Mouse (Mus musculus): Measurements from ENCODE around the gene Zbtb8os. TPM values are rescaled to one million over a fixed set of nuclear protein-coding genes. Genes with fewer than 3 reads are reported as not detected.

The Zbtb8os gene
- total and polyA plus RNA-seq, 3 experiments: 2.8 to 77.1 (median 15.3) TPM

GRCm38 (mm10) chr4:129399813-129400212 lies 64.3 kb downstream of the Zbtb8os start:
- H3K4me1 ChIP-seq (ENCODE audit: insufficient read depth, low read depth, low read length): no peaks in the 10 kb centered on the region; the same call in 1 of the 2 replicates

More at GRCm38 (mm10) chr4:129399813-129400212, 64.3 kb downstream of the Zbtb8os start:
- no peaks in the 10 kb centered on the region for H3K9me3 ChIP-seq (replicated peaks)
- no peak overlapping the region for H3K4me3 ChIP-seq (ENCODE audit: low read depth, low read length)
- TF ChIP-seq POLR2AphosphoS5 (IDR thresholded peaks at IDR 0.05; ENCODE audit: insufficient replicate concordance, low read depth, low read length) (no peak), GATA2 (IDR thresholded peaks at IDR 0.05; ENCODE audit: borderline replicate concordance, low read depth, low read length) (no peak), GATA1 (IDR thresholded peaks at IDR 0.05; ENCODE audit: borderline replicate concordance, low read length) (no peak), CTCF (IDR thresholded peaks at IDR 0.05; ENCODE audit: low read depth, low read length) (no peak), TAL1 (conservative IDR thresholded peaks at IDR 0.05; ENCODE audit: low read depth, low read length) (no peak)
- peaks cover 11% of the 10 kb centered on the region; the same call in 1 of the 2 replicates for H3K27me3 ChIP-seq (ENCODE audit: insufficient read depth, low read length)
- ATAC-seq (ENCODE audit: extremely low read depth, insufficient number of reproducible peaks, low FRiP score, poor library complexity, severe bottlenecking) (no peak), DNase-seq (ENCODE audit: low spot score) (no peak)
- no peaks in the 10 kb centered on the region for H3K36me3 ChIP-seq (replicated peaks)

Other genes starting within 250 kb of the Zbtb8os start
- gene Tmem54, start 230.1 kb upstream of the Zbtb8os start, total RNA-seq (2014; fragmentation: Nextera tagmentation): not detected in 2 replicates
- gene Tmem54, start 230.1 kb upstream of the Zbtb8os start, total RNA-seq (2017): not detected in 2 replicates
- gene Tmem54, start 230.1 kb upstream of the Zbtb8os start, polyA plus RNA-seq (2012): not detected in 2 replicates
- gene Hpca, start 213.7 kb upstream of the Zbtb8os start, total RNA-seq (2014; fragmentation: Nextera tagmentation): 1.1 TPM in 1 of 2 replicates, not detected in the other
- not detected in 2 replicates for gene Hpca, start 213.7 kb upstream of the Zbtb8os start, total RNA-seq (2017)
- not detected in 2 replicates for gene Hpca, start 213.7 kb upstream of the Zbtb8os start, polyA plus RNA-seq (2012)
- 25.0 and 31.2 TPM in 2 replicates for gene Fndc5, start 198.7 kb upstream of the Zbtb8os start, total RNA-seq (2014; fragmentation: Nextera tagmentation)
- gene Fndc5, start 198.7 kb upstream of the Zbtb8os start, total RNA-seq (2017): 6.5 and 7.2 TPM in 2 replicates
- gene Fndc5, start 198.7 kb upstream of the Zbtb8os start, polyA plus RNA-seq (2012): 6.7 and 9.4 TPM in 2 replicates
- 124 and 145 TPM in 2 replicates for gene S100pbp, start 146.0 kb upstream of the Zbtb8os start, total RNA-seq (2014; fragmentation: Nextera tagmentation)
- gene S100pbp, start 146.0 kb upstream of the Zbtb8os start, total RNA-seq (2017): 47.9 and 57.6 TPM in 2 replicates
- 3.4 and 4.5 TPM in 2 replicates for gene S100pbp, start 146.0 kb upstream of the Zbtb8os start, polyA plus RNA-seq (2012)
- 106 and 115 TPM in 2 replicates for gene Yars, start 145.9 kb upstream of the Zbtb8os start, total RNA-seq (2014; fragmentation: Nextera tagmentation)
- gene Yars, start 145.9 kb upstream of the Zbtb8os start, total RNA-seq (2017): 74.5 and 79.1 TPM in 2 replicates
- 65.8 and 74.8 TPM in 2 replicates for gene Yars, start 145.9 kb upstream of the Zbtb8os start, polyA plus RNA-seq (2012)
- gene C77080, start 74.3 kb upstream of the Zbtb8os start, total RNA-seq (2014; fragmentation: Nextera tagmentation): 67.9 and 76.6 TPM in 2 replicates
- 22.0 and 23.6 TPM in 2 replicates for gene C77080, start 74.3 kb upstream of the Zbtb8os start, total RNA-seq (2017)
- gene C77080, start 74.3 kb upstream of the Zbtb8os start, polyA plus RNA-seq (2012): 182 and 196 TPM in 2 replicates
- gene Sync, start 48.1 kb upstream of the Zbtb8os start, total RNA-seq (2014; fragmentation: Nextera tagmentation): 17.2 and 18.7 TPM in 2 replicates
- gene Sync, start 48.1 kb upstream of the Zbtb8os start, total RNA-seq (2017): 2.1 TPM in 2 replicates
- 6.1 and 6.9 TPM in 2 replicates for gene Sync, start 48.1 kb upstream of the Zbtb8os start, polyA plus RNA-seq (2012)
- 223 and 238 TPM in 2 replicates for gene Rbbp4, start 325 bp upstream of the Zbtb8os start, total RNA-seq (2014; fragmentation: Nextera tagmentation)
- gene Rbbp4, start 325 bp upstream of the Zbtb8os start, total RNA-seq (2017): 120 and 127 TPM in 2 replicates
- gene Rbbp4, start 325 bp upstream of the Zbtb8os start, polyA plus RNA-seq (2012): 64.7 and 74.1 TPM in 2 replicates
- not detected in 2 replicates for gene Zbtb8a, start 42.4 kb downstream of the Zbtb8os start, total RNA-seq (2014; fragmentation: Nextera tagmentation)
- 0.64 and 0.87 TPM in 2 replicates for gene Zbtb8a, start 42.4 kb downstream of the Zbtb8os start, total RNA-seq (2017)
- gene Zbtb8a, start 42.4 kb downstream of the Zbtb8os start, polyA plus RNA-seq (2012): 0.14 and 0.17 TPM in 2 replicates
- gene Zbtb8b, start 105.2 kb downstream of the Zbtb8os start, total RNA-seq (2014; fragmentation: Nextera tagmentation): not detected in 2 replicates
- 0.06 and 0.16 TPM in 2 replicates for gene Zbtb8b, start 105.2 kb downstream of the Zbtb8os start, total RNA-seq (2017)
- not detected in 2 replicates for gene Zbtb8b, start 105.2 kb downstream of the Zbtb8os start, polyA plus RNA-seq (2012)
- gene Bsdc1, start 125.9 kb downstream of the Zbtb8os start, total RNA-seq (2014; fragmentation: Nextera tagmentation): 25.0 and 91.3 TPM in 2 replicates
- 28.4 and 29.1 TPM in 2 replicates for gene Bsdc1, start 125.9 kb downstream of the Zbtb8os start, total RNA-seq (2017)
- gene Bsdc1, start 125.9 kb downstream of the Zbtb8os start, polyA plus RNA-seq (2012): 25.7 and 34.8 TPM in 2 replicates
- gene Tssk3, start 155.3 kb downstream of the Zbtb8os start, total RNA-seq (2014; fragmentation: Nextera tagmentation): not detected in 2 replicates
- gene Tssk3, start 155.3 kb downstream of the Zbtb8os start, total RNA-seq (2017): 0.38 TPM in 1 of 2 replicates, not detected in the other
- gene Tssk3, start 155.3 kb downstream of the Zbtb8os start, polyA plus RNA-seq (2012): not detected in 2 replicates
- gene Fam229a, start 155.5 kb downstream of the Zbtb8os start, total RNA-seq (2014; fragmentation: Nextera tagmentation): not detected in 2 replicates
- gene Fam229a, start 155.5 kb downstream of the Zbtb8os start, total RNA-seq (2017): not detected in 2 replicates
- 0.31 TPM in 1 of 2 replicates, not detected in the other for gene Fam229a, start 155.5 kb downstream of the Zbtb8os start, polyA plus RNA-seq (2012)
- 14.5 and 18.7 TPM in 2 replicates for gene Marcksl1, start 177.9 kb downstream of the Zbtb8os start, total RNA-seq (2014; fragmentation: Nextera tagmentation)
- gene Marcksl1, start 177.9 kb downstream of the Zbtb8os start, total RNA-seq (2017): 13.4 and 13.6 TPM in 2 replicates
- gene Marcksl1, start 177.9 kb downstream of the Zbtb8os start, polyA plus RNA-seq (2012): 38.9 and 47.0 TPM in 2 replicates
- gene Hdac1, start 207.0 kb downstream of the Zbtb8os start, total RNA-seq (2014; fragmentation: Nextera tagmentation): 79.8 and 86.5 TPM in 2 replicates
- 64.5 and 76.7 TPM in 2 replicates for gene Hdac1, start 207.0 kb downstream of the Zbtb8os start, total RNA-seq (2017)
- gene Hdac1, start 207.0 kb downstream of the Zbtb8os start, polyA plus RNA-seq (2012): 53.7 and 63.6 TPM in 2 replicates
- 3.5 TPM in 1 of 2 replicates, not detected in the other for gene Lck, start 237.9 kb downstream of the Zbtb8os start, total RNA-seq (2014; fragmentation: Nextera tagmentation)
- 1.7 and 2.1 TPM in 2 replicates for gene Lck, start 237.9 kb downstream of the Zbtb8os start, total RNA-seq (2017)
- gene Lck, start 237.9 kb downstream of the Zbtb8os start, polyA plus RNA-seq (2012): 1.3 and 1.8 TPM in 2 replicates
- gene Fam167b, start 242.9 kb downstream of the Zbtb8os start, total RNA-seq (2014; fragmentation: Nextera tagmentation): not detected in 2 replicates
- not detected in 2 replicates for gene Fam167b, start 242.9 kb downstream of the Zbtb8os start, total RNA-seq (2017)
- not detected in 2 replicates for gene Fam167b, start 242.9 kb downstream of the Zbtb8os start, polyA plus RNA-seq (2012)

Measured in G1E (cell line).